Mouse (Mus musculus): ENCODE measurements around the gene Kctd17.

Gene Kctd17

GRCm38 (mm10) chr15:78449694-78450418 lies 21.5 kb downstream of the Kctd17 start:
- no peak for DNase-seq

- no peak for DNase-seq
These were observed 22.0 kb downstream of the Kctd17 start for GRCm38 (mm10) chr15:78450419-78450768.

- DNase-seq = no peak
These were observed 22.8 kb downstream of the Kctd17 start for GRCm38 (mm10) chr15:78451201-78451600.

GRCm38 (mm10) chr15:78452929-78453328 lies 24.6 kb downstream of the Kctd17 start:
- DNase-seq = no peak

GRCm38 (mm10) chr15:78455168-78455567 lies 26.8 kb downstream of the Kctd17 start:
- DNase-seq = no peak

- no peak for DNase-seq
These were observed 27.7 kb downstream of the Kctd17 start for GRCm38 (mm10) chr15:78456051-78456450.

GRCm38 (mm10) chr15:78457193-78457592 lies 28.8 kb downstream of the Kctd17 start:
- DNase-seq = no peak

- no peak for DNase-seq
These were observed 34.6 kb downstream of the Kctd17 start for GRCm38 (mm10) chr15:78462981-78463380.

GRCm38 (mm10) chr15:78466809-78467208 lies 38.4 kb downstream of the Kctd17 start:
- no peak for DNase-seq

GRCm38 (mm10) chr15:78467570-78467969 lies 39.2 kb downstream of the Kctd17 start:
- DNase-seq = no peak

GRCm38 (mm10) chr15:78468379-78468937 lies 40.1 kb downstream of the Kctd17 start, which contains the start of gene Tmprss6:
Tmprss6 (minus strand) TSS chr15:78468634.
- DNase-seq = no peak

GRCm38 (mm10) chr15:78470495-78471276 lies 42.3 kb downstream of the Kctd17 start:
- DNase-seq = no peak

- DNase-seq = no peak
These were observed 43.5 kb downstream of the Kctd17 start for GRCm38 (mm10) chr15:78471902-78472301.

- no peak for DNase-seq
These were observed 45.1 kb downstream of the Kctd17 start for GRCm38 (mm10) chr15:78473442-78473841.

GRCm38 (mm10) chr15:78475604-78476031 lies 47.3 kb downstream of the Kctd17 start:
- DNase-seq = no peak

- DNase-seq = no peak
These were observed 48.5 kb downstream of the Kctd17 start for GRCm38 (mm10) chr15:78476878-78477277.

- no peak for DNase-seq
These were observed 49.7 kb downstream of the Kctd17 start for GRCm38 (mm10) chr15:78478073-78478472.

- DNase-seq = no peak
These were observed 51.1 kb downstream of the Kctd17 start for GRCm38 (mm10) chr15:78479470-78479869.

- no peak for DNase-seq
These were observed 51.7 kb downstream of the Kctd17 start for GRCm38 (mm10) chr15:78480111-78480510.

GRCm38 (mm10) chr15:78480991-78481390 lies 52.6 kb downstream of the Kctd17 start:
- DNase-seq = no peak

GRCm38 (mm10) chr15:78481448-78482000 lies 53.2 kb downstream of the Kctd17 start:
- DNase-seq = no peak

- DNase-seq = no peak
These were observed 54.2 kb downstream of the Kctd17 start for GRCm38 (mm10) chr15:78482518-78482917.

GRCm38 (mm10) chr15:78483311-78483710 lies 54.9 kb downstream of the Kctd17 start:
- DNase-seq = peak; percentile 77

GRCm38 (mm10) chr15:78486564-78486963 lies 58.2 kb downstream of the Kctd17 start:
- no peak for DNase-seq
